10 mouse cellular contexts compared by ENCODE assay signal in genomic region chr15:75021020-75021759, GRCm38 (mm10). TPM values are rescaled to one million over a fixed set of nuclear protein-coding genes. Genes with fewer than 3 reads are reported as not detected.
"Had no signal": no experiment of that assay in that cellular context is flagged by ENCODE, and none has a peak within 500 bp of the region (broad histone marks: within the 10 kb centered on the region; RNA-seq: fewer than 3 reads in every experiment).

No protein-coding gene starts in this region.

RNA-seq across cellular contexts. Expression of gene Ly6a, which starts 23.4 kb away (rescaled TPM):
- polyA plus RNA-seq: midbrain, embryonic 12.5 days; neural tube, embryonic 12.5 days had no signal

RNA-seq across cellular contexts. Expression of gene Ly6c1, which starts 27.4 kb away (rescaled TPM):
- polyA plus RNA-seq: liver, embryonic 11.5 days; macrophage had no signal

RNA-seq across cellular contexts. Expression of gene Ly6i, which starts 38.0 kb away (rescaled TPM):
- total RNA-seq: left cerebral cortex, adult 8-10 months; left cerebral cortex, postnatal 4 days had no signal
- polyA plus RNA-seq: limb, embryonic 12.5 days; liver, embryonic 11.5 days; lung, embryonic 14.5 days; macrophage; midbrain, embryonic 12.5 days; midbrain, embryonic 15.5 days; neural tube, embryonic 12.5 days; neural tube, embryonic 15.5 days had no signal
